Mouse (Mus musculus) forebrain, embryonic 16.5 days (tissue): ENCODE data around the gene Gart. TPM values are rescaled to one million over a fixed set of nuclear protein-coding genes. Genes with fewer than 3 reads are reported as not detected.

Experiments
- ATAC-seq: fragments of 200-750 bp; cut with Nextera tagmentation; 2 replicates; pipeline ENCODE4 v1.8.0; 2017; ENCODE audit warnings: mild to moderate bottlenecking, moderate library complexity
- H3K27ac ChIP-seq: fragments of 300-500 bp; sonication (generic); 2 replicates; pipeline ENCODE4 v1.5.1; 2014; ENCODE audit warnings: low read length, control low read depth
- H3K27me3 ChIP-seq: fragments of 300-500 bp; sonication (generic); replicated peaks from 2 replicates; pipeline ENCODE4 v1.6.1; 2014; ENCODE audit warnings: low read length; ENCODE audit not compliant: control insufficient read depth, insufficient read depth
- H3K36me3 ChIP-seq: fragments of 300-500 bp; sonication (generic); 2 replicates; pipeline ENCODE4 v1.6.1; 2014; ENCODE audit not compliant: control insufficient read depth, insufficient read depth
- H3K4me1 ChIP-seq: fragments of 300-500 bp; sonication (generic); replicated peaks from 2 replicates; pipeline ENCODE4 v1.6.1; 2014; ENCODE audit warnings: low read length; ENCODE audit not compliant: control insufficient read depth, insufficient read depth
- H3K4me2 ChIP-seq: fragments of 300-500 bp; sonication (generic); 2 replicates; pipeline ENCODE4 v1.6.1; 2014; ENCODE audit warnings: mild to moderate bottlenecking, low read length, control low read depth
- H3K4me3 ChIP-seq: fragments of 300-500 bp; sonication (generic); replicated peaks from 2 replicates; pipeline ENCODE4 v1.5.1; 2014; ENCODE audit warnings: mild to moderate bottlenecking, low read length, control low read depth
- H3K9ac ChIP-seq: fragments of 300-500 bp; sonication (generic); replicated peaks from 2 replicates; pipeline ENCODE4 v1.6.1; 2014; ENCODE audit warnings: low read depth, low read length, control low read depth
- H3K9me3 ChIP-seq: fragments of 300-500 bp; sonication (generic); 2 replicates; pipeline ENCODE4 v1.6.1; 2016; ENCODE audit warnings: low read length; ENCODE audit not compliant: control insufficient read depth
- WGBS: fragments of 180-500 bp; shearing (Covaris S2); extraction: QIAGEN DNeasy Blood & Tissue Kit; methylation state at CpG from one replicate; pipeline ENCODE4 v1.1.7; 2014; 5-methylcytosine and 5-hydroxymethylcytosine counted together
- polyA plus RNA-seq: library from polyadenylated mRNA; unstranded; fragments of >200 nt; fragmentation: Nextera tagmentation; extraction: Ambion mirVana; gene quantifications from 2 replicates; pipeline ENCODE4 v1.2.1, GENCODE M21; 2015

Gene Gart
- polyA plus RNA-seq, 1 experiment from 2014 or later: 81.4 TPM

DNA sequence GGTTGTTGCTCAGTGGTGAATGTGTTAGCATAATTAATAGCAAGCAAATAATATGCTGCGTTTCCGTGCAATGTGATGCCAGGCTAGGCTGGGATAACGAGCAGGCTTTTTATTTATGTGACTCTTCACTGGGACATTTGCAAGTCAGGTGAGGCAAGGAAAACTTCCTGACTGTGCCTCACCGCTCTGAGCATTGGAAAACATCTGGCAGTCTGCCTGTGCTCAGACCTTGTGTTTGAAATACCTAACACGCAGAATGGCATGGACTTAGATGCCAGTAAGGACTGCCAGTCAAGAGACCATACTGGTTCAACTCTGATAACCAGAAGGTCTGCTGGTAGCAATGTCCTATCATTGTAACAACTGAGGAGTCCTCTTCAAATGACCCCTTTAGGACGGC, 41.6 kb downstream of the Gart start:
- ATAC-seq: no peak
- WGBS: 51% methylated on average over 6 of the region's 6 CpGs
- H3K27ac ChIP-seq: no peak overlapping the region

DNA sequence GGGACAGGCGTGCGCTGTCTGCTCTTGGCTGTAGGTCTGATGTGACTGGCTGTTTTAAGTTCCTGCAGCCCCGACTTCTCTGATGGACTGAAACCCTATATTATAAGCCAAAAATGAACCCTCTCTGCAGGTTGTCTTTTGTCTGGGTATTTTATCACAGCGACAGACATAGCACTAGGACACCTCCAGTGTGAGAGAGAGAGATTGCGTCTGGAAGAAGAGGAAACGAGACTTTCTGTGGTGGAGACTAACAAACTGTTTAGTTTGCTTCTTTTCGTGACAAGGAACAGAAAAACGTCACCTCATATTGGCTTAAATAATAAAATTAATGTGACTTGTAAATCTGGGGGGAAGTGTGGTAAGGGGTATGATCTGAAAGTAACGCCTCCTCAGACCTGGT, 45.1 kb downstream of the Gart start:
- Histone ChIP-seq H3K4me2 (no peak overlapping the region), H3K27me3 (peaks cover 3% of the 10 kb centered on the region; the same call in 1 of the 2 replicates), H3K9ac (no peak overlapping the region), H3K4me1 (peaks cover 4% of the 10 kb centered on the region), H3K27ac (no peak overlapping the region), H3K4me3 (no peak overlapping the region), H3K9me3 (no peaks in the 10 kb centered on the region), H3K36me3 (no peaks in the 10 kb centered on the region)
- ATAC-seq: no peak
- 82% methylated on average over 9 of the region's 9 CpGs for WGBS

More for the DNA sequence above, 41.6 kb downstream of the Gart start:
- H3K9me3 ChIP-seq: no peaks in the 10 kb centered on the region
- no peaks in the 10 kb centered on the region for H3K4me1 ChIP-seq
- no peak overlapping the region for H3K4me3 ChIP-seq
- no peaks in the 10 kb centered on the region for H3K36me3 ChIP-seq
- H3K27me3 ChIP-seq: no peaks in the 10 kb centered on the region
- no peak overlapping the region for H3K4me2 ChIP-seq
- H3K9ac ChIP-seq: no peak overlapping the region

DNA sequence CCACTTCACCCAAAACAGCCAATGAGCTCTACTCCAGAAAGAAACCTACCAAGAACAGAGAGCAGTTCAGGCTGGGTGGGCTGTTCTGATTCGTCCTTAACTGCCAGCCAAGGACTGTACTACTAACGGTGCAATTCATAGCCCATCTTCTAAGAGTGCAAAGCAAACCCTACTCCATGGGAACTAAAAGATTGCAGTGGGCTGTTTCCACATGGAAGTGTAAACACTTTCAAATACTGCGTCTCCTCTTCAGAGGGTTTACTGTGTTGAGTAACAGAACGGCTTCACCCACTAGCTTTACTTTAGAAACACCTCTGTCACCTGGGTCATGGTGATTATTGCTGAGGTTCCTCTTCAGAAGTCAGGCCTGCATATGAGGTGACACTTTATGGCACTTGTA, 45.7 kb downstream of the Gart start:
- Histone ChIP-seq H3K4me3 (no peak overlapping the region), H3K4me2 (no peak overlapping the region), H3K4me1 (peaks cover 9% of the 10 kb centered on the region), H3K36me3 (no peaks in the 10 kb centered on the region), H3K27ac (no peak overlapping the region), H3K27me3 (peaks cover 3% of the 10 kb centered on the region; the same call in 1 of the 2 replicates), H3K9me3 (no peaks in the 10 kb centered on the region), H3K9ac (no peak overlapping the region)
- WGBS: 84% methylated on average over 4 of the region's 4 CpGs
- no peak for ATAC-seq

DNA sequence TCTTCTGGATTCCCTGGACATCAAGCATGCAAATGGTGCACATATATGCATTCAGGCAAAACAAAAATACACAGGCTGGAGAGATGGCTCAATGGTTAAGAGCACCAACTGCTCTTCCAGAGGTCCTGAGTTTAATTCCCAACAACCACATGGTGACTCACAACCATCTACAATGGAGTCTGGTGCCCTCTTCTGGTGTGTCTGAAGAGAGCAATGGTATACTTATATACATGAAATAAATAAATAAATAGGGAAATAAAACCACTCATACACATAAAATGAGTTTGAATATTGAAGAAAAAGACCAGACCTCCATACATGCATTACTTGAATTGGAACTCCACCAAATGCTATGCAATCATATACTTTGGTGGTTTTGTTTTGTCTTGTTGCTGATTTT, 47.5 kb downstream of the Gart start:
- Histone ChIP-seq H3K9me3 (no peaks in the 10 kb centered on the region), H3K9ac (no peak overlapping the region), H3K27me3 (peaks cover 3% of the 10 kb centered on the region; the same call in 1 of the 2 replicates), H3K4me2 (no peak overlapping the region), H3K36me3 (no peaks in the 10 kb centered on the region), H3K4me3 (no peak overlapping the region), H3K27ac (no peak overlapping the region), H3K4me1 (peaks cover 18% of the 10 kb centered on the region)
- ATAC-seq: no peak

DNA sequence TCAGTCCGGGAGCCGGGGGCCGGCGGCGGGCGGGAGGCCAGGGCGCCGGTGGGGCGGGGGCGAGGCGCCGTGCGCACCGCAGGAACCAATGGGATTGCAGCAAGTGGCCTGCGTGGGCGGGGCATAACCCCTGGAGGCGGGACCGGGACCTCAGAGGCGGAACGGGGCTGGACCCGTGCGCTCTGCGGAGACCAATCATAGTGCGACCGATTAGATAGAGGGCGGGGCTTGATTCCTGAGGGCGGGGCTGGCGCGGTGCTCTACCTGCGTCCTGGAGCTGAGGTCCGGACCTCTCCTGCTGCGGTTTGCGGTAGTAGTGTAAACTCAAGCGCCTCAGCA, 49.1 kb downstream of the Gart start, which contains the start of gene Tmem50b:
TSS of gene Tmem50b (minus strand) at position 129 of the 339 bp plus-strand sequence.
- peaks cover 3% of the 10 kb centered on the region; the same call in 1 of the 2 replicates for H3K27me3 ChIP-seq
- no peaks in the 10 kb centered on the region for H3K36me3 ChIP-seq
- H3K9ac ChIP-seq: peak within 1 kb of the TSS; percentile 82
- H3K4me2 ChIP-seq: peak within 1 kb of the TSS; percentile 57
- H3K4me1 ChIP-seq: peaks cover 18% of the 10 kb centered on the region
- ATAC-seq: peak; percentile 99
- peak within 1 kb of the TSS; percentile 56 for H3K27ac ChIP-seq
- H3K9me3 ChIP-seq: no peaks in the 10 kb centered on the region
- WGBS: under 1% methylated on average over 27 of the region's 34 CpGs
- peak within 1 kb of the TSS; percentile 96 for H3K4me3 ChIP-seq

DNA sequence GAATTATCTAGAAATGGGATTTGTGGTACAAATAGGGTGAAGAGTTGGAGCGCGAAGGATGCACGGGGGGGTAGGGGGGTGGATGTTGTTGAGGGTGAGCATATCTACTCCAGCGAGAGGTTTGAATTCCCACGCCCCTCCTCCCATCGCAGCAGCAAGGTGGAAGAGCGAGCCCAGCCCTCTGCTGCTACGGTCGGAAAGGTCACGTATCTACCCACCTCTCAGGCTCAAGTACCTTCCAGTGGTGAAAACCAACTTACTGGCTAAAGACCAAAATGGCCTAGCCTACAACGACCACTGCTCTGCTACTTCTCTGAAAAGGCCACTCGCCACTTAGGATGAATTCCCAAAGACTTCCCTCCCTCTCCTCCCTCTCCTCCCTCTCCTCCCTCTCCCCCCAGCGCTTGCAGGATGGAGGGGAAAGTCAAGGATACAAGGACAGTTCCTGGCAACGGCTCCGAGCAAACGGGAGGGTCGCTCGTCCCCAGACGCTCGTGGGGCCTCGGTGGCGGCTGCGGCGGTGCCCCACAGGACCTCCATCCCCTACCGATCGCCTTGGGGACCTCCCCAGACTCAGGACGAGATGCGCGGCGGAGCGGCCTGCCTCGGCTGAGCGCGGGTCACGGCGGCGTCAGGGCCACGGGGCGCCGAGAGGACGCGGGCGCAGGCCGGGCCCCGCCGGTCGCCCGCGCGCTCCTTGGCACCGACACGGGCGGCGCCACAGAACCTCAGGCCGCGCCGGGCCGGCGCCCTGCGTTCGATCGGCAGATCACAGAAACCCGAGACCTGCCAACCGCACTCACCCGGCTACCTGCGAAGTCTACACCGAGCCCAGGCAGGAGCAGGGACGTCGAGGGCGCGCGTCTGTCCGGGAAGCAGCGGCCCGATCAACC, 49.7 kb downstream of the Gart start:
- peak overlapping the region; percentile 82 for H3K9ac ChIP-seq
- no peak; the same call in none of the 2 replicates for ATAC-seq
- H3K4me2 ChIP-seq: peak overlapping the region; percentile 57
- peak overlapping the region; percentile 56 for H3K27ac ChIP-seq
- no peaks in the 10 kb centered on the region for H3K9me3 ChIP-seq
- peaks cover 18% of the 10 kb centered on the region for H3K4me1 ChIP-seq
- H3K4me3 ChIP-seq: peak overlapping the region; percentile 96
- H3K27me3 ChIP-seq: peaks cover 3% of the 10 kb centered on the region; the same call in 1 of the 2 replicates
- no peaks in the 10 kb centered on the region for H3K36me3 ChIP-seq
- under 1% methylated on average over 75 of the region's 75 CpGs for WGBS

DNA sequence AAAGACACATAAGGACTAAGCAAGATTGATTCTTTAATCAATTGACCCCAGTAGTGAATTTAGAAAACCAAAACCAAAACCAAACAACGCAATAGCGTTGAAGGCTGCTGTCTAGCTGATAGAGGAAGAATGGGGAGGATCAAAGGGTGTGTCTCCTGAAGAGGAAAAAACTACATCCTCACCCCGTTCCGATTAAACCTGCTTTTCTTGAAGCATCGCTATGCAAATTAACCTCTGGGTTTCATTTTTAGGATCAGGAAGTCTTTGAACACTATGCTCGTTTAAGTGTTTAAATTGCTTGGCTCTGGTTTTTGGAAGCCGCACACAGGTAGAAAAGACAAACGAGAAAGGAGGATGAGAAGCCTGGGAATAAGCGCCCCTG, 50.4 kb downstream of the Gart start:
- 18% methylated on average over 9 of the region's 9 CpGs for WGBS
- Histone ChIP-seq H3K9me3 (no peaks in the 10 kb centered on the region), H3K4me2 (peak overlapping the region; percentile 57), H3K4me3 (peak overlapping the region; percentile 96), H3K27me3 (peaks cover 3% of the 10 kb centered on the region; the same call in 1 of the 2 replicates), H3K9ac (peak overlapping the region; percentile 82), H3K4me1 (peaks cover 18% of the 10 kb centered on the region), H3K27ac (no peak overlapping the region), H3K36me3 (no peaks in the 10 kb centered on the region)
- ATAC-seq: no peak

DNA sequence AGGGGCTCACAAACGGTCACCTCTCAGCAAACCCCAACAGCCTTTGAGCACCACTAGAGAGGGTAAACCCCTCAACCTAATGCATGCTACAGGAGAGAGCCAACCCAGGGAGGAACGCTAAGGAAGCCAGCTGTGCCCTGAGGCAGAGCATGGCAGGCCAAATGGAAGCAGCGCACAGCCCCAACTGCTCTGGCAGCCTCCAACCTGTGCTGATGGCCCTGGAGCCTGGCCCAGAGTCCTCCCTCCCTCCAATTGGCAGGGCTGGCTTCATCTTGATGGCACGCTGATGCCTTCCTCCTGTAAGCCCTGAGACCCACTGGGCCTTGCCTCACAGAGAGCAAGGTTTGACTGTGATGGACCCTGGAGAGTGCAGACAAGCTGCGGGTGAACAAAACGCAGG, 51.7 kb downstream of the Gart start:
- WGBS: 62% methylated on average over 6 of the region's 6 CpGs
- peak; percentile 6; the same call in 1 of the 2 replicates for ATAC-seq

DNA sequence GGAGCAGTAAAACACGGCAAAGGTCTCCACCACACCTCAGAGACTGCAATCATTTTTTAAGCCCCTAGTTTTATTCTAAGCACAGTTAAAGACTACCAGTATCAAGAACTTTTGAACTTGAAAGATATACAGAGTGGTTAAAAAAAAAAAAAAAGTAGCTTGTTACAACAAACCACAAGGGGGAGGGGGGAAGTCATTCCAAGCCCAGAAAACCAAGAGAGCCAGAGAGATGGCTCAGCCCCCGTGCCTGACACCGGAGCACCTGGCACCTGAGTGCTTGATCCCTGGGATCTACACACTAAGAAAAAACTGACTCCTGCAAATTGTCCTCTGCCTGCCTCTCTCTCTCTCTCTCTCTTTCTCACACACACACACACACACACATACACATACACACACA, 53.5 kb downstream of the Gart start:
- Histone ChIP-seq H3K9me3 (no peaks in the 10 kb centered on the region), H3K36me3 (no peaks in the 10 kb centered on the region), H3K4me2 (no peak overlapping the region), H3K4me3 (no peak overlapping the region), H3K27me3 (no peaks in the 10 kb centered on the region), H3K9ac (no peak overlapping the region), H3K4me1 (peaks cover 18% of the 10 kb centered on the region), H3K27ac (no peak overlapping the region)
- 83% methylated on average over 3 of the region's 3 CpGs for WGBS
- ATAC-seq: no peak

More for the DNA sequence above, 51.7 kb downstream of the Gart start:
- Histone ChIP-seq H3K4me2 (no peak overlapping the region), H3K9ac (no peak overlapping the region; the same call in 1 of the 2 replicates), H3K27me3 (peaks cover 3% of the 10 kb centered on the region; the same call in 1 of the 2 replicates), H3K4me1 (peaks cover 18% of the 10 kb centered on the region), H3K9me3 (no peaks in the 10 kb centered on the region), H3K27ac (no peak overlapping the region), H3K4me3 (no peak overlapping the region), H3K36me3 (no peaks in the 10 kb centered on the region)
